Mouse (Mus musculus) liver, adult (tissue): ENCODE results near the gene Slc17a7.

Experiments
- GATA4 ChIP-seq: IDR thresholded peaks from 2 replicates; pipeline ENCODE4 v1.6.1; 2014; ENCODE audit warnings: mild to moderate bottlenecking, low read length; ENCODE audit not compliant: insufficient replicate concordance

The Slc17a7 gene

DNA sequence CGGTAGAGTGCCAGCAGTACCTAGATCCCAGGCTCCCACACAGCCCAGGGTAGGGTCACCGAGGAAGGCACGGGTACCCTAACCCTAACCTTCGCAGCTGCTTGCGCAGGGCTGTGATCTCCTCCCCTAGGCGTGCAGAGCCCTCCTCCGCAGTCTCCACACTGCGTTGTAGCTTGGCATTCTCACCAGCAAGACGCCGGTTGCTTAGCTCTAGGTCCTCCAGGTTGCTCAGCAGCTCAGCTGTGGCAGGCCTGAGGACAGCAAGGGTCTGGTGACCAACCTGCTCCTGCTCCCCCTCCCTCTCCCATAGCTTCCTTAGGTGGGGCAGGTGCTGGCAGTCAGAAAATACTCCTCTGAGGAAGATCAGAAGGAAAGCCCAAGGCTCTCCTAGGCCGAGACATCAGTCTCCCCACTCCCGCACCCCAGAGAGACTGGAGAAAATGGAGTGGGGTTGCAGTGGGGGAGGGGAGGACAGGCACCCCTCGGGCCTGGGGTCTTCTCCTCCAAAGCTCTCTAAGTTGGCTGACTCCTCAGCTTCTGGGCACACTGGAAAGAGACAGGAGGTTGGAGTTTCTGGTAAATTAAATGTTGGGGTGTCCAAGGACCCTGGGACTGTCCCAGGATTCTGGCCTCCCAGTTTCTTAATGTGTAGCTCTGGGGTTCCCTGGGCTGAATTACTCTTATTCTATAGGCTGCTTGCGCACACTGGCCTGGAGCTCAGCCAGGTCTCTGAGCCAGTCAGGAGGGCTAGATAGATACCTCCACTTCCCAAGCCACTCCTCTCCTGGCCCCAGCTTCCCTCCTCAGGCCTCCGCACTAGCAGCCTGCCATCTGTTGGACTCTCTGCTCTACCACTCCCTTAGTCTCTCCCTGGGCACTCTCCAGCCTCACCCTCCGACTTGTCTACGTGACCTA, 30.4 kb downstream of the Slc17a7 start:
- no peak for TF ChIP-seq GATA4

DNA sequence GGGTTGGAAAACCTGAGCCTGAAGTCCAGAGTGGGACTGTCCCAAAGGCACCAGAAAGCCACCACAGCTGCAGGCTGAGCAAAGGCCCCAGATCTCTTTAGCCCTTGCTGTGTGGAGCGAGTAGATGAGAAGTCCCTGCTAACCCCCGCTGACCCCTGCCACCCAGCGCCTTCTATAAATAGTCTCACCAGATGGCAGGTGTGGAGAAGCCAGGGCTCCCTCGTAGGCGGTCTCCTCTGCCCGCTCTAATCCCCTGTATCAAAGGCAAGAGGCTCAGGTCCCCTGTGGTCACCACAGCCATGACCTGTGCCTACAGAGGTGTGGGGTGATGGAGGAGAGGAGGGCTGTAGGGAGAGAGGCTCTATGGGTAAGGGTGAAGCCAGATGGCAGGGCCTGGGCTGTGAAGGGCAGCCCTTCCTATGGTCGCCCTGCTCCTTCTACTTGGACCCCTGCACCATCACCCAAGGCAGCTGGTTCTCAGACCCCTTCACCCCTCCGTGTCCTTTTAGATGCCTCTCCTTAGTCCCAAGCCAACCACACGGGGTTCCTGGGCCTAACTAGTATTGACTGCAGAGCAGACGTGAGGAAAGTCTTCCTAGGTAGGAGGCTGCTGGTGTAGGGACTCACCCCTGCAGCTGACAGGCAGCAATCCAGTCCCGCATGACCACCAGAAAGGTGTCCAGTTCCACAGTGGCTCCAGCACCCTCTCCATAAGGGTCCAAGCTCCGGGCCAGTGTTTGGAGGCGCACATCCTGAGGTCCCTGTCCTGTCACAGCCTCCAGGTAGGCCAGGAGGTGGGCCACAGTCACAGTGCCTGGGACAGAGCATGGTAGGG, 31.8 kb downstream of the Slc17a7 start:
- TF ChIP-seq GATA4 = no peak

DNA sequence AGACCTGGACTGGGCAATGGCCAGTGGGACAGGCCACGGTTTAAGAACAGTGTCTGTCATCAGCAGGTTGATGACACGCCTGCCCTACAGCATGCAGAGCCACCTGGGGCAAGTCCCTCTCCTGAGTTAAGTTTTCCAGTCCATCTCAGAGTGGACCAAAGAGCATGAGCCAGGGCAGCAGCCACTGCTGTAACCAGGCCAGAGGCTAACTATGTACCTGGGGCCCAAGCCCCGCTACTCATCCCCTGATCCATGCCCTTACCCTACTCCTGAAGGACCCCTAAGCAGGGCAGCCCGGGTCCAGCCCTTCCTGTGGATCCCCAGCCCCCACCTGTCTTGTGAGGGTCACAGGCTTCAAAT, 32.4 kb downstream of the Slc17a7 start:
- TF ChIP-seq GATA4 = no peak

DNA sequence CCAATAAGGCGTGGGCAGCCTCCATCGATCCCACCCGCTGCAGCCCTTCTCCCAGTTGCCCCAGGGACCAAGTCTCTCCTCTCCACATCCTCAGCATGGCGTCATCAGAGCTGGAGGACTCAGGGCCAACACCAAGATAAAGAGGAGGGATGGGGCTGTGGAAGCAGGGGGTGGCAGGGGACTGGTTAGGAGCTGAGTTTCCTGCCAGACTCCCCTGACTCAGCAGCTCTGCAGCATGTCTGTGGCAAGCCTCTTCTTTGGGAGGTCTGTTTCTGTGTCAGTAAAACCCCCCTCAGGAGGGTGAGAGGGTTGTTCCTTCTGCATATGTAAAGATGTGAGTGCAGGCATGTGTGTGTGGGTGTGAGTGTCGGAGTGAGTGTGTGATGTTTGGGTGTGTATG, 33.2 kb downstream of the Slc17a7 start:
- TF ChIP-seq GATA4 = no peak

DNA sequence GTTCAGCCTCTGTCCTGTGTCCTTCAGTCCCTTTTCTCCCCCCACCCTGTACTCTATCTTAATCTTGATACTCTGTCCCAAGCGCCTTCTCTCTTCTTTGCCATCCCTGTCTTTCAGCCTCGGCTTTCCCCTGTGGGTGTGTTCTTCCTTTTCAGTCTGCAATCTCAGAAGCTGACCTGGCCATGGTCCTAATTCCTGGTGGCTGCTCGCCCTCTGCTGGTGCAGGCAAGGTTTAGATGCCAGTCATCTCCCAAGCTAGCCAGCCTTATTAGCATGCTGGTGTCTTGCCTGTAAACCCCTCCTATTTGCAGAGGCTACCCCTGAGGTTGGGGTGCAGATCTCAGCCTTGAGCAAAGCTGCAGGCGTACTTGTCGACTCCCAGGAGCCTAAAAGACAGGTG, 34.7 kb downstream of the Slc17a7 start:
- TF ChIP-seq GATA4 = no peak

DNA sequence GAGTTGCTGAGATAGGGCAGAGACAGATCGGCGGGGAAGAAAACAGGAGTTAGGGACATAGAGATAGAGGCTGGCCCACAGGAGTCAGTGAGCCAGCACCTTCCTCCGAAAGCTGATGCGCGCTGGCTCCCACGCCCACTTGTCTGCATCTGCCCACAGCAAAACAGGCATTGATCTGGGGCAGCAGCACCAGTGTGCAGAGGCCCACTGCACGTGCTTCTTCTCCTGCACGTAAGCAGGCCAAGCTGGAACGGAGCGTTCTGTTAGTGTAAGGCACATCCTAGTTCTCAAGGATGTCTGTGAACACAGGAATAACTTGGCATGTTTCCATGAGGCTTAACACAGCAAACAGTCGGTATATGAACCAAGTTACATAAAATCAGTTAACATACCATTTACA, 35.2 kb downstream of the Slc17a7 start:
- no peak for TF ChIP-seq GATA4

DNA sequence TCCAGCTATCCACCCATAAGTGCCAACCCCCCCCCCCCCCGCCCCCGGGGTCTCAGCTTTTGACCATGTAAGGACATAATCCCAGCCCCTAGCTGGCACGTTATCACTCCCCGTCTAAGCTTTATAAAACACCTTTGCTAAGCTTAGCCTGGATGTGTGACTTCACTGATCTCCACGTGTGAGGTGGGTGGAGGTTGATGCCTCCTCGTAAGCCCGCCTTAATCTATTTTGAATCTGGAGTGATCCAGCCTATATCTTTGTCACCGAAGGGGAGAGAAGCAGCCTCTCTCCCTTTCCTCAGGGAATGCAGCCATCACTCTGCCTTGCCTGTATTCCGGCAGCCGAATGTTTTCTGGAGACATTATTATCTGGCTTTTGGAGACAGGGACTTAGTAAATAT, 38.9 kb downstream of the Slc17a7 start:
- TF ChIP-seq GATA4 = no peak

DNA sequence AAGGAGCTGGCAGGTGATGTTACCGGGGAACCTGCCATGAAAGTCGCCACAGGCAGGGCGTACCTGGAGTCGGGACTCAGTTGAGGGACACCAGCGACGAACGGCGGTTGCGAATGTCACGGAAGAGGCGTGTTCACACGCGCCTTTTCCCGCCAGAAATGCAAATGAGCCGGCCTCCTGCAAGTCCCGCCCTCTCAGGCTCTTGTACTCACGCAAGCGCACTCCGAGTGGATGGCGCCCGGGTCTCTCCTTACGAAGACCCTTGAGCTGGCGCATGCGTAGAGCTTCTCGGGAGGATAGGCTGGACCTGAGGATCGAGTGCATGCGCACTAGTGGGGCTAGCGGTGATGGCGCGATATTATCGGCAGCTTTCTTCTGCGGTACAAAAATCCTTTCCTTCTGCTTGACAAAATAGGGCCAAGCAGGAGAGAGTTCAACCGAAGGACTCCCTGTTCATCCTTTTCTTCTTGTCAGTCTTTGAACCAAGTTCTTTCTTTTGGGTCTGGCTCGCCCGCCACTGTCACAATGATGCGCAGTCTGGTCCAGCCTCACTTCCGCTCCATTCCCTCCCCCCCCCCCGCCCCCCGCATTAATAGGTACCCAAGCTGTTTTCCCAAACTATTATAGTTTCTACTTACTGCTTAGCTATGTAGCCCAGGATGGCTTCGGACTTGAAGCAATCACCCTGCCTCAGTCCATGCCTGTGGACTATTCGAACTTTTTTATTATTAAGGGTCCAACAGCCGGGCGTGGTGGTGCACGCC, 40.8 kb downstream of the Slc17a7 start, which contains the start of gene Ccdc155:
Gene Ccdc155, minus strand, starts transcription at position 513 of the 764 bp plus-strand sequence.
- TF ChIP-seq GATA4 = no peak

DNA sequence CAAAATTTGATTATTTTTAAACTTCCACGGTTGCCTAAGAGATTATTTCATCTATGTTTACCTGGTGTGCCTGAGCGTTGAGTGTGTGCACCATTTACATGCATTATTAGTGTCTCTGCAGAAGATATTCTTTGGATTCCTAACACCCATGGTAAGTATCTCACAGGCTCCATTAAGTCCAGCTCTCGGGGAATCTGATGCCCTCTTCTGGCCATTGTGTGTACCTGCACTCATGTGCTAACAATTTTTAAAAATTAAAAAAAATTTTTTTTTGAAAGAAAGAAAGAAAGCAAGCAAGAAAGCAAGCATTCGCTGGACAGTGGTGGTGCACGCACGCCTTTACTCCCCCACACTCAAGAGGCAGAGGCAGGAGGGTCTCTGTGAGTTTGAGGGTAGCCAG, 44.5 kb downstream of the Slc17a7 start:
- TF ChIP-seq GATA4 = no peak

DNA sequence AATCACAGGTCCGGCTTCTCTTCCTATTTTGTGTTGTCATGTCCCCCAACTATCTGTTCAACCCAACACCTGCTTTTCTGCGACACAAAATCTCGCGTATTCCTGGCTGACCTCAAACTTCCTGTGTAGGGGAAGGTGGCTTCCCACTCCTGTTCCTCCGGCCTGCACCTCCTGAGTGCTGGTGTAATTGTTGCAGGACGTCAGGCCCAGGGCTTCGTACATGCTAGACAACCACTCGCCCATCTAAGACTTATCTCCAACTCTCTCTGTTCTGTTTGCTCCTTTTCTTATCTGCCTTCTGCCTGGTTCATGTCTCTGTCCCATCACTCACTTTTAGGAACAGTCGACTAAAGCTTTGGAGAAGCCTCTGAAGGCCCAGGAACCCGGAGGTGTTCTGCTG, 47.3 kb downstream of the Slc17a7 start:
- no peak for TF ChIP-seq GATA4

DNA sequence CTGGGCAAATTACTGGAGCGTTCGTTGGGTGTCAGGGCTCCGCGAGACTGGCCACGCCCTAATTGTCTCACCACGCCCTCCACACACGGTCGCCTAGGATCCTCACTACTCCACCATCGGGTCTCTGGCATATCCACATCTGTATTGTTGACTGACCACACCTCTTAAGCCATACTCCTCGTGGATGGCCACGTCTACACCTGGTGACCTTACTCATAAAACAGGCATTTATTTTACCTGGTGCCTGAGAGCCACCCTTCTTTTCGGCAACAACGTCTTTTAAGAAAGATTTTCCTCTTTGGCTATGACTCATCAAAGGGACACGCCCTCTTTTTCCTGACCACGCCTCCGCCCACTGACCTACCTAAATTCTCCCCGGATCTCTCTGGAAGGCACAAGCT, 48.1 kb downstream of the Slc17a7 start, which contains the start of gene Dkkl1:
Gene Dkkl1, minus strand, starts transcription at position 297 of the 401 bp plus-strand sequence.
- TF ChIP-seq GATA4 = no peak

DNA sequence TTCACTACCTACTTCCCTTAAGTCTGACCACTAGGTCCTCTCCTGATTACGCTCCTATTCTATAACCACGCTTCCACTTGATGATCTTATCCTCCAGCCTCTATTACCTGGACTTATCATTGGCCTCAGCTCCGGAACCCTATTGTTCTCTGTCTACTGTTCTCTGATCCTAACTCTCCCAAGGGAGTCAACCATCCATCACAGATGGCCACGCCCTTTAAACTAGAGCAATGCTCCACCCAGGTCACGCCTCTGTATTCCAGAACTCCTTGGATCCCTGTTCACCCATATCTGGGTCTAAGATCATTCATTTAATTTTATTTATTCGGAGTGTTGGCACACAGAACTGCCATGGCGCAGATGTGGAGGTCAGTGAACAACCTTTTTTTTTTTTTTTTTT, 48.6 kb downstream of the Slc17a7 start:
- TF ChIP-seq GATA4 = no peak

DNA sequence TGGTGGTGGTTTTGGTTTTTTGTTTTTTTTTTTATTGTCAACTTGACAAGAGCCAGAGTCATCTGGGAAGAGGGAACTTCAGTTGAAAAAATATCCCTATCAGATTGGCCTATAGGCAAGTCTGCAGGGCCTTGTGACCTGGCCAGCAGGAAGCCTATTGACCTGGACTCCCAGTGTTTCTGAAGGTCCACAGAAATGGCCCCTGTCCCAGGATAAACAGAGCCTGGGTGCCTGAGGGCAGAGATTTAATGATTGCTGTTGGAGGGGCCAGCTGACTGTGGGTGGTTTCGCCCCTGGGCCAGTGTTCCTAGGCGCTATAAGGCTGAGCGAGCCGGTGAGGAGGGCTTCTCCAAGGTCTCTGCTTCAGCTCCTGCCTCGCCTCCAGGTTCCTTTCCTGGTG, 50.0 kb downstream of the Slc17a7 start:
- no peak for TF ChIP-seq GATA4

DNA sequence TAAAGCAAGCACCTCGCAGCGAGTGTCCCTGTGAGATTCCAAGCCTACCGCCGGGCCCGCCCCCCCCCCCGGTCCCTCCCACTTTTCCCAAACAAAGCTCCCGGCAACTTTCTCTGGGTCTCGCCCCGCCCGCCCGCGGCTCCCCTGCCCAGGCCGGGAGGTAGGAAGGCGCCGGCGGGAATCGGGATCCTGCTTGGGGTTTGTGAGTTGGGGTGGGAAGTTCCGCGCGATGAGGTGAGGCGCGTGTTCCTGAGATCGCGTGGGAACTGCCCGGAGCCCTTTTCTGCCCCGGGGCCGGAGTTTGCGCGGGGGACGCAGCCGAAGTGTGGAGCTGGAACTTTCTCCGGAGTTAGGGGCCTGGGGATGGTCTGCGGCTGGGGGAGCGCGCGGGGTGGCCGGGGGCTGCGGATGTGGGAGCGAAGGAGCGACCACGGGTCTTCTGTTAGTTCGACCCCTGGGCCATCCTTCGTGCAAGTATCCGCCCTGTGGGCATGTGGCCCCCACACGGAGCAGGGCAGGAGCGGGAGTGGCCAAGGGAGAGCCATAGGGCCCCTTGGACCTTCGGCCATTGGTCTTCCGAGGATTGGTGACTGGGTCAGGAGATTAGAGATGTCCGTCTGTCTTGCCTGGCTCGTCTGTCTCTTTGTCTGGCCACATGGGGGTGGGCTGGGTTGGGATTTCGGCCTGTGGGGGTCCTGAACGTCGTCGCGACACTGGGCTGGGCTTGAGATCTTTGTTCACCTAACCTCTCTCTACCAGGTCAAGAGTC, 52.1 kb downstream of the Slc17a7 start, which contains the start of gene Tead2:
Gene Tead2, plus strand, starts transcription at position 81 of the 769 bp plus-strand sequence.
- no peak for TF ChIP-seq GATA4

DNA sequence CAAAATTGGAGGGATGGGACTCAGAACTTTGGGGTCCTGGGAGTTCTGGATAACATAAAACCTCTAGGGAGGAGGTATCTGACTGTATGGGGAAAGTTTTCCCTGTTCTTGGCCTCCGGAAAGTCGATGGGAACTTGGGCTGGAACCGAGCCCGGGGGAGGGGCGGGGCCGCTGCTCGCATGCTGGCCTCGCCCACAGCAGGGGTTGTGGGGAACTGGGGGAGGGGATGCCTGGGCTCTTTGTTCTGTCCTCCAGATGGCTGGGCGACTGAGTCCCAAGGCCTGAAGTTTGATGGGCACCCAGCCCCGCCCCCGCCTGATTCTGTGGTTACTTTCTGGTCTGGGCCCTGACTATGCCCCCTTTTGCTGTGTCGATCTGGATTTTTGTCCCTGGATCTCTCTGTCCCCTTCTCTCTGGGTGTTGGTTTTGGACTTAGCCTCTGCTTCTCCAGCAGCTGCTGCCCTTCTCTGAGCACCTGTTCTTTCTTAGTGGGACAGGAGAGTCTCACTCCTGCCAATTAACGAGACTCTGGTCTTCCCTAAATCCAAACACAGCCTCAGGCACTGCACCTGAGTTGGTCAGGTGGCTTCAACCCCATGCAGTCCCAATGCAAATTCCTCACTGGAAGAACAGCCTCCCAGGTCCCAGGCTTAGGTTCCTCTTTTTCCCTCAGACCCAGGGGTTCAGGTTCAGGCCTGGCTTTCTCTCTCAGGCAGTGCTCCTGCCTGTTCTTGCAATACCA, 52.9 kb downstream of the Slc17a7 start:
- TF ChIP-seq GATA4 = no peak
